Mouse (Mus musculus) ES-E14 (cell line): Measurements from ENCODE around the gene Scn1b. TPM values are rescaled to one million over a fixed set of nuclear protein-coding genes. Genes with fewer than 3 reads are reported as not detected.

Source experiments
- DNase-seq: peaks from one replicate; pipeline ENCODE4 v3.0.0-alpha.2; 2013; ENCODE audit warnings: low read depth, low spot score
- H3K27ac ChIP-seq: 2 replicates; pipeline ENCODE4 v1.5.1; 2012; ENCODE audit warnings: low read depth, mild to moderate bottlenecking, low read length, moderate library complexity, mixed read lengths; ENCODE audit not compliant: poor library complexity, insufficient read depth, severe bottlenecking
- H3K36me3 ChIP-seq: 2 replicates; pipeline ENCODE4 v1.6.1; 2012; ENCODE audit warnings: mild to moderate bottlenecking, low read length, moderate library complexity, mixed read lengths; ENCODE audit not compliant: control insufficient read depth, poor library complexity, insufficient read depth, severe bottlenecking
- H3K4me1 ChIP-seq, 2 experiments: fragments of 150-350 bp in 1 of 2; sonication (generic) in 1 of 2; 2 replicates each; pipeline ENCODE4 v1.6.1; 2012; ENCODE audit warnings: low read length in 2 of 2, mild to moderate bottlenecking in 1 of 2, mixed read lengths in 1 of 2; ENCODE audit not compliant: control insufficient read depth in 2 of 2, insufficient read depth in 2 of 2, poor library complexity in 1 of 2
- H3K4me3 ChIP-seq, 2 experiments: fragments of 150-350 bp in 1 of 2; sonication (generic) in 1 of 2; 2 replicates each; pipeline ENCODE4 v1.5.1; 2012; ENCODE audit warnings: low read length in 2 of 2, low read depth in 1 of 2, mild to moderate bottlenecking in 1 of 2, mixed read lengths in 1 of 2; ENCODE audit not compliant: insufficient read depth in 1 of 2, poor library complexity in 1 of 2, severe bottlenecking in 1 of 2
- H3K9ac ChIP-seq: 2 replicates; pipeline ENCODE4 v1.6.1; 2012; ENCODE audit warnings: low read depth, mild to moderate bottlenecking, low read length, mixed read lengths; ENCODE audit not compliant: poor library complexity, insufficient read depth, severe bottlenecking
- H3K9me3 ChIP-seq: fragments of 150-350 bp; sonication (generic); 2 replicates; pipeline ENCODE4 v1.6.1; 2012; ENCODE audit warnings: low read depth, mild to moderate bottlenecking, low read length; ENCODE audit not compliant: control insufficient read depth, insufficient read depth
- CHD2 ChIP-seq: IDR thresholded peaks from 2 replicates; pipeline ENCODE4 v1.6.1; 2014; ENCODE audit warnings: mild to moderate bottlenecking, low read depth, low read length, inconsistent platforms
- HCFC1 ChIP-seq: IDR thresholded peaks from 2 replicates; pipeline ENCODE4 v1.6.1; 2012; ENCODE audit warnings: low read length, inconsistent platforms, borderline replicate concordance; ENCODE audit not compliant: insufficient read depth
- MAFK ChIP-seq: IDR thresholded peaks from 2 replicates; pipeline ENCODE4 v1.6.1; 2014; ENCODE audit warnings: mild to moderate bottlenecking, low read depth, low read length, inconsistent platforms; ENCODE audit not compliant: insufficient read depth
- ZC3H11A ChIP-seq: IDR thresholded peaks from 2 replicates; pipeline ENCODE4 v1.6.1; 2012; ENCODE audit warnings: low read depth, mild to moderate bottlenecking, inconsistent platforms, low read length, borderline replicate concordance
- ZNF384 ChIP-seq: IDR thresholded peaks from 2 replicates; pipeline ENCODE4 v1.6.1; 2012; ENCODE audit warnings: low read depth, low read length, inconsistent platforms
- in situ Hi-C, 2 experiments: fragments of 600-800 bp; cut with MboI; formaldehyde crosslinking; loops; one replicate each; pipeline ENCODE4 v1.15.1; 2025; ENCODE audit warnings: low sequenced_read_pairs in 2 of 2, inconsistent platforms in 1 of 2; ENCODE audit not compliant: unreplicated experiment in 2 of 2
- total RNA-seq: library from RNA; depleted of rRNA; stranded (reverse); fragments of 300-350 nt; gene quantifications from 2 replicates; pipeline ENCODE4 v1.2.3, GENCODE M21; 2012

Scn1b gene
- total RNA-seq, 1 experiment: 16.3 TPM

DNA sequence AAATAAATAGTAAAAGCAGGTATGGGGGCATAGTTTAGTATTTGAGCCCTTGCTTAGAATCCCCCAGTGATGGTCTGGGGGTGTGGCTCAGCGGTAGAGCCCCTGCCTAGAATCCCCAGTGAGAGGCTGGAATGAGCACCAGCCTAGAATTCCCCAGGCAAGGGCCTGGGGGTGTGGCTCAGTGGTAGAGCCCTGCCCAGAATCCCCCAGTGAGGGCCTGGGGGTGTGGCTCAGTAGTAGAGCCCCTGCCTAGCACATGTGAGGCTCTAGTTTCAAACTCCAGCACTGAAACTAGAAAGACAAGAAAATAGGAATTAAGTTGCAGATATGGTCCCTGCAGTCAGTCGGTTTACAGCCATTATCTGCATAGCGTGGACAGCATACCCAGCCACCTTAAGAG, 35.0 kb upstream of the Scn1b start:
- DNase-seq: no peak
- no peak overlapping the region for H3K9ac ChIP-seq
- no peaks in the 10 kb centered on the region for H3K36me3 ChIP-seq
- TF ChIP-seq ZC3H11A (no peak), ZNF384 (no peak), CHD2 (no peak), MAFK (no peak), HCFC1 (no peak)
- no peak overlapping the region for H3K4me3 ChIP-seq
- H3K27ac ChIP-seq: no peak overlapping the region
- H3K9me3 ChIP-seq: no peaks in the 10 kb centered on the region
- in situ Hi-C loops: no loop called here
- peaks cover 5 to 15% of the 10 kb centered on the region in 2 experiments for H3K4me1 ChIP-seq

DNA sequence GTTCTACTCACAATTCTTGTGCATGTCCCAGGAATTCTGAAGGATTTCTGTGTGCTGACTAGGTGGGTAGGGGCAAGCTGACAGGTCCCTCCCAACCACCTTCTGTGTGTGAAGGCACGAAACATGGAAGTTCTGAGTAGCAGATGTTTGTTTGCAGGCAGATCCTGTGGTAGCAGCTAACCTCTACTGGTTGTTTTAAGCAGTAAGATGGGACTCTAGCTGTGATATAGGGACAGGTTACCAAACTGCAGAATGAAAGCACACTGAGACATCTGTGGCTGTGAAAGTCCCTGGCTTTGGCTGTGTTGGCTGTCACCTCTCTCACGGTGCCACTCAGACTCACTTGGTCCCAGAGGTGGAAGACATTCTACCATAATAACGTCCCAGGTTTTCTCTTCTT, 34.4 kb upstream of the Scn1b start:
- H3K36me3 ChIP-seq: no peaks in the 10 kb centered on the region
- no peak for DNase-seq
- no peaks in the 10 kb centered on the region for H3K9me3 ChIP-seq
- H3K4me1 ChIP-seq: peaks cover 5 to 16% of the 10 kb centered on the region in 2 experiments
- H3K4me3 ChIP-seq: no peak overlapping the region
- no peak overlapping the region for H3K9ac ChIP-seq
- in situ Hi-C loops: no loop called here
- H3K27ac ChIP-seq: no peak overlapping the region
- no peak for TF ChIP-seq CHD2
- no peak for TF ChIP-seq HCFC1
- no peak for TF ChIP-seq MAFK
- TF ChIP-seq ZNF384: no peak
- no peak for TF ChIP-seq ZC3H11A

DNA sequence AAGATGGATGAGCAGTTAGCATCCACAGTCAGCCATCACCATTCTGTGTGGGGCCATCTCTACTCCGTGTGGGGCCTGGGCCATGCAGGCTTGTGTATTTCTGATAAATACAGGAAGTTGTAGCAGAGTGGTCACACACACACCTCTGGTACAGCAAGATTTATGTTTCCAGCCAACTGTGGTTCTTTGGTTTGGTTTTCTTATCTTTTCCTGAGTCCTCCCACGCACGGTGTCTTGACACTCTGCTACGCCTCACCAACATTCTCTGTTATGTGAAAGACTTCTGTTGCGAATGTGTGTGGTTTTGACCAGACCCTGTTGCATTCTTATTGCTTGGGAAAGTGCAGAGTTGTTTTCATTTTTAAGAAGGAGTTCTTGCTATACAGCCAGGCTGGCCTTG, 34.0 kb upstream of the Scn1b start:
- H3K4me1 ChIP-seq: peaks cover 5 to 16% of the 10 kb centered on the region in 2 experiments
- H3K36me3 ChIP-seq: no peaks in the 10 kb centered on the region
- DNase-seq: no peak
- in situ Hi-C loops: no loop called here
- no peak overlapping the region for H3K4me3 ChIP-seq
- TF ChIP-seq CHD2: no peak
- TF ChIP-seq MAFK: no peak
- no peak for TF ChIP-seq HCFC1
- no peak for TF ChIP-seq ZNF384
- TF ChIP-seq ZC3H11A: no peak
- no peak overlapping the region for H3K27ac ChIP-seq
- no peak overlapping the region for H3K9ac ChIP-seq
- H3K9me3 ChIP-seq: no peaks in the 10 kb centered on the region

DNA sequence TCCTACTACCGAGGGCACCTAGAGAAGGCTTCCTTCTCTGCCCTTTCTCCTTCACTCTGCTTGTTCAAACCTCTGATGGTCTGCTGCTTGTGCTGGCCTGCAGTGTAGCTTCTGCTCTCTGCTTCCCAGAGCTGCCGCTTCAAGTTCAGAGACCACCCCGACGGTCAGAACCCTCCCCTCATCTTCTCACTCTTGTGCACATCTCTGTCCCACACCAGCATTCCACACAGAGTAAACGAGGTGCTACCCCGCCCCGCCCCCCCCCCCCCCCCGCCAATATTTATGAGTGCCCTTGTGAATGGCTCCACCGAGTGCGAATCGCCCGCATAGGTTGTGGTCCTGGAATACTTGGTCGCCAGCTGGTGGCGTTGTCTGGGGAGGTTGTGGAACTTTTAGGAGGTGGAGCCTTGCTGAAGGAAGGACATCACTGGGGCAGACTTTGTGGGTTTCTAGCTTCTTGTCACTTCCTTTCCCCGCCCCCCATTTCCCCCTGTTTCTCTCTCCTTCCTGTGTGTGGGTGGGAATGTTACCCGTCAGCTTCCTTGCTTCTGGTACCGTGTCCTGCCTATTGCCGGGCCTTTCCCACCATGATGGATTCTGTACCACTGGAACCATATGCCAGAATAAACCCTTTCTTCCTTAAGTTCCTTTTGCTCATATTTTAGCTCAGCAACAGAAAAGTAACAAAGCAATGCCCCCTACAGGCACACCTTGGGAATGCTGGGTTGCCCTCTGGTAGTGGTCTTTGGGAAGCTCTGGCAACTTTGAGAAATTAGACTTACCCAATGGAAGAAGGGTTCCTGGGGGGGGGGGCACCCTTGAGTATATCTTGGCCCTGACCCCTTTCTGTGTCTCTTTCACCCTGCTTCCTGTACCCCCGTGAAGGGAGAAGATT, 29.5 kb upstream of the Scn1b start:
- peak overlapping the region; percentile 49 to 61 for H3K4me3 ChIP-seq
- in situ Hi-C loops: no loop called here
- peak; percentile 85 for DNase-seq

More for the DNA sequence above, 29.5 kb upstream of the Scn1b start:
- no peaks in the 10 kb centered on the region; the same call in 1 of the 2 replicates for H3K36me3 ChIP-seq
- H3K4me1 ChIP-seq: peaks cover 8 to 16% of the 10 kb centered on the region in 2 experiments
- H3K9ac ChIP-seq: peak overlapping the region; percentile 57; the same call in 1 of the 2 replicates
- H3K9me3 ChIP-seq: no peaks in the 10 kb centered on the region
- TF ChIP-seq CHD2: no peak
- TF ChIP-seq MAFK: no peak
- TF ChIP-seq HCFC1: no peak; the same call in 1 of the 2 replicates
- no peak for TF ChIP-seq ZNF384
- TF ChIP-seq ZC3H11A: no peak
- peak overlapping the region; percentile 91 for H3K27ac ChIP-seq
